Mouse (Mus musculus): ENCODE data around the gene Phlpp2. TPM values are rescaled to one million over a fixed set of nuclear protein-coding genes. Genes with fewer than 3 reads are reported as not detected.

The Phlpp2 gene
- 2.1 and 2.4 TPM in 2 replicates for polyA plus RNA-seq (2015; fragmentation: Nextera tagmentation; extraction: Ambion mirVana)

DNA sequence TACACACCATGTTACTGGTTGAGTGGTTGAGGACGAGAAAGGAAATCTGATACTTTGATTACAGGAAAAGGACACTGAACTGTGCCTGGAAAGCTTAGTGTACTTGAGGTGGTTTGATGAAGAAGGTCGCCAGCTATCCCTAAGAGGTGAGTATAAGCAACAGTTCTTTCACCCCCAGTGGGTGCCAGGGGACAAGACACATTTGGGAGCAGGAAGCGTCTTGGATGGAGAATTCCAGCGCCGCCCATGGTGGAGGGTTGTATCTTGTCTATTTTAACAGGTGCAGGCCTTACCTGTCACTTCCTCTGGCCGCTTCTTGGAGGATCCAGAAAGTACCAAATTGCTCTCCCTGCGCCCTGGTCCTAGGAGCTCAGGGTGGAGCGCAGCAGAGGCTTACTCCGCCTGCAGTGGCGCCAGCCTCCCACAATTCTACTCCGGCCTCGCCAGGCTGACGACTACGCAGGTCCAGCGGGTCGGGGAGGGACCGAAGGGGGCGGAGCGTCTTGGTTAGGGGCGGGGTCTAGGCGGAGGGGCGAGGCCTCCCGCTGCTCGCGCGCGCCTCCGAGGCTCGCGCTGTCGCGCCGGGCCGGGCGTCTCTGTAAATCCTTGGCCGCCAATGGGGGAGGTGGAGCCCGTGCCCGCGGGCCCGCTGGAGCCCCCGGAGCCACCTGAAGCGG lies at the start of gene Phlpp2:
Gene Phlpp2 (plus strand): TSS at position 540 of the 677 bp plus-strand sequence.
- H3K4me2 ChIP-seq (replicated peaks): peak within 1 kb of the TSS; percentile 91
- ATAC-seq: peak; percentile 98
- peak within 1 kb of the TSS; percentile 94 for H3K9ac ChIP-seq
- 1% methylated on average over 42 of the region's 42 CpGs for WGBS
- H3K9me3 ChIP-seq: no peaks in the 10 kb centered on the region
- H3K4me3 ChIP-seq (replicated peaks): peak within 1 kb of the TSS; percentile 84
- H3K27ac ChIP-seq: peak within 1 kb of the TSS; percentile 89
- 0 out of 2 replicates have a peak, but pooled peaks cover 2% of the 10 kb centered on the region for H3K4me1 ChIP-seq (replicated peaks)
- H3K36me3 ChIP-seq: no peaks in the 10 kb centered on the region
- no peaks in the 10 kb centered on the region for H3K27me3 ChIP-seq (replicated peaks)

DNA sequence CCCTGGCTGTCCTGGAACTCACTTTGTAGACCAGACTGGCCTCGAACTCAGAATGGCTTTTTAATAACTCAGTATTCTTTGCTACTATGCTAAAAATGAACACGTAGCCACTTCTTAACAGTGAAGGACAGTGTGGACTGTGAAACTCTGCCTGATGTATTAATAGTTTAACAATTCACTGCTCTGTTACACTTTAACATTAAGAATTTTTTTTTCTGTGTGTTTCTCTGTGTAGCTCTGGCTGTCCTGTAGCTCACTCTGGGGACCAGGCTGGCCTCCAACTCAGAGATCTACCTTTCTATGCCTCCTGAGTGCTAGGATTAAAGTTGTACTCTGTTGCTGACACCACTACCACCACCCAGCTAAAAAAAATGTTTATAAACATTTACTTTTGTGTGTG lies 44.8 kb upstream of the Phlpp2 start:
- H3K4me3 ChIP-seq (replicated peaks): no peak overlapping the region
- no peak overlapping the region for H3K4me2 ChIP-seq (replicated peaks)
- H3K27ac ChIP-seq: no peak overlapping the region
- no peaks in the 10 kb centered on the region for H3K4me1 ChIP-seq (replicated peaks)
- WGBS: 94% methylated on average over 2 of the region's 2 CpGs
- no peaks in the 10 kb centered on the region for H3K9me3 ChIP-seq
- no peaks in the 10 kb centered on the region for H3K27me3 ChIP-seq (replicated peaks)
- H3K36me3 ChIP-seq: 0 out of 2 replicates have a peak, but pooled peaks cover 4% of the 10 kb centered on the region
- H3K9ac ChIP-seq: no peak overlapping the region
- no peak for ATAC-seq

DNA sequence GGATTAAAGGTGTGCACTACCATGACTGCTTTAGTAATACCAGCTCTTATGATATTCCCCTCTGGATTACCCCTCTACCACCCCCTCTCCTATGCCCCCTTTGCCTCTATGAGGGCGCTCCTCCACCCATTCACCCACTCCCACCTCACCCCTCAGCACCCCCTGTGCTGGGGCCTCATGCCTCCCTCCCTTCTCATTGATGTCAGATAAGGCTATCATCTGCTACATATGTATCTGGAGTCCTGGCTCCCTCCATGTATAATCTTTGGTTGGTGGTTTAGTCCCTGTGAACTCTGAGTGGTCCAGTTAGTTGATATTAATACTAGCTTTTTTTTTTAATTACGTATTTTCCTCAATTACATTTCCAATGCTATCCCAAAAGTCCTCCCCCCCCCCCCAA lies 28.5 kb upstream of the Phlpp2 start:
- no peak overlapping the region for H3K4me3 ChIP-seq (replicated peaks)
- H3K9me3 ChIP-seq: no peaks in the 10 kb centered on the region
- H3K9ac ChIP-seq: no peak overlapping the region
- 94% methylated on average over 2 of the region's 2 CpGs for WGBS
- no peaks in the 10 kb centered on the region for H3K27me3 ChIP-seq (replicated peaks)
- no peak overlapping the region for H3K4me2 ChIP-seq (replicated peaks)
- H3K36me3 ChIP-seq: peaks cover 5% of the 10 kb centered on the region; the same call in 1 of the 2 replicates
- no peak overlapping the region for H3K27ac ChIP-seq
- no peak for ATAC-seq
- no peaks in the 10 kb centered on the region for H3K4me1 ChIP-seq (replicated peaks)

DNA sequence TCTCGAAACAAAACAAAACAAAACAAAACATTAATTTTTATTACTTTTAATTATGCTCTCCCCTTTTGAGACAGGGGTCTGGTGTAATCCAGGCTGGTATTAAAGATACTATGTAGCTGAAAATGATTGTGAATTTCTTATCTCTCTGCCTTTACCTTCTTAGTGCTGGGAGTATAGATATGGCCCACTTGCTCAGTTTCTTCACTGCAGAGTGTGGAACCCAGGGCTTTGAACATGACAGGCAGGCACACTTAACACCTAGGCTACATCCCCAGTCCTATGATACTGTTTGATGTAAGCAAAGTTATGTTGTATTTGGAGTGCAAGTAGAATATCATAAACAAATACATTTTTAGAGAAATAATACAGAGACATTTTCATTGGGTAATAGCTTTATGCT lies 25.9 kb upstream of the Phlpp2 start:
- Histone ChIP-seq H3K27me3 (replicated peaks) (no peaks in the 10 kb centered on the region), H3K4me2 (replicated peaks) (no peak overlapping the region), H3K36me3 (peaks cover 3% of the 10 kb centered on the region; the same call in 1 of the 2 replicates), H3K4me1 (replicated peaks) (no peaks in the 10 kb centered on the region), H3K4me3 (replicated peaks) (no peak overlapping the region), H3K27ac (no peak overlapping the region), H3K9ac (no peak overlapping the region), H3K9me3 (no peaks in the 10 kb centered on the region)
- WGBS: 94% methylated on average over 1 of the region's 1 CpGs
- ATAC-seq: no peak

DNA sequence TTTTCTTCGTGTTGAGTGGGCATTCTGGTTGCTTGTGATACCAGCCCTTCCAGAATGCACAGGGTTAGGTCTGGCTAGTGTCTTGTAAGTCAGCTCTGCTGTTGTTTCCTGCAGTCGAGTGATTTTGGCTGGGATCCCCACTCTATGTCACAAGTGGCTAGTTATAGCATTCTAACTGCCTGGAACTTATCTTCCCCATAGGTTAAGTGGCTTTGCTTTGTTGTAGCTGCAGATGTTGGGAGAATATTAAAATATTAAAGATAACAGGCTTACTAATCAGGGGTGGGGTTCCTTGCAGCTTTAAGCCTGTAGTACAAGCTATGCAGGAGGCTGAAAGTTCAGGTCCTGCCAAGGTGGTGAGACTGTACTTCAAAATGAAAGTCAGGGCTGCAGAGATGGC lies 20.5 kb upstream of the Phlpp2 start:
- Histone ChIP-seq H3K9ac (no peak overlapping the region), H3K27me3 (replicated peaks) (no peaks in the 10 kb centered on the region), H3K36me3 (peaks cover 20% of the 10 kb centered on the region), H3K4me1 (replicated peaks) (no peaks in the 10 kb centered on the region), H3K4me3 (replicated peaks) (no peak overlapping the region), H3K9me3 (no peaks in the 10 kb centered on the region), H3K27ac (no peak overlapping the region), H3K4me2 (replicated peaks) (no peak overlapping the region)
- WGBS: 76% methylated on average over 2 of the region's 2 CpGs
- ATAC-seq: no peak

DNA sequence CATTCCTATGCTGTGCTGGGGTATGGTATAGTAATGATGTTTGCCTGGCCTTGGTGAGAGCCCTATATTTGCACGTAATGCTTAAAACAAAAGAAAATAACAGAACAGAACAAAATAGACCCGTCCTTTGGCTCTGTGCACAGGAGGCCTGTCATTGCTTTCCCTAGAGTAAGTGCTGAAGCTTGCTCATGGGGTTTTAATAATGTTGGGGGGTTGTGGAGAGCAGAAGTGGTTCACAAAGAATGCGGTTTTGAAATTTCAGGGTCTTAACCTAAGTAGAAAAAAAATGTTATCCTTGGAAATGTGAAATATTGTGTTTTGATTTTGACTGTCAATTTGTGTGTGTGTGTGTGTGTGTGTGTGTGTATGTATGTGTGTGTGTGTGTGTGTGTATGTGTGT lies 19.4 kb upstream of the Phlpp2 start:
- no peaks in the 10 kb centered on the region for H3K27me3 ChIP-seq (replicated peaks)
- no peak overlapping the region for H3K4me2 ChIP-seq (replicated peaks)
- 82% methylated on average over 3 of the region's 3 CpGs for WGBS
- H3K9me3 ChIP-seq: no peaks in the 10 kb centered on the region
- no peak for ATAC-seq
- no peak overlapping the region for H3K4me3 ChIP-seq (replicated peaks)
- H3K36me3 ChIP-seq: peaks cover 16% of the 10 kb centered on the region
- H3K9ac ChIP-seq: no peak overlapping the region
- no peaks in the 10 kb centered on the region for H3K4me1 ChIP-seq (replicated peaks)
- H3K27ac ChIP-seq: no peak overlapping the region

DNA sequence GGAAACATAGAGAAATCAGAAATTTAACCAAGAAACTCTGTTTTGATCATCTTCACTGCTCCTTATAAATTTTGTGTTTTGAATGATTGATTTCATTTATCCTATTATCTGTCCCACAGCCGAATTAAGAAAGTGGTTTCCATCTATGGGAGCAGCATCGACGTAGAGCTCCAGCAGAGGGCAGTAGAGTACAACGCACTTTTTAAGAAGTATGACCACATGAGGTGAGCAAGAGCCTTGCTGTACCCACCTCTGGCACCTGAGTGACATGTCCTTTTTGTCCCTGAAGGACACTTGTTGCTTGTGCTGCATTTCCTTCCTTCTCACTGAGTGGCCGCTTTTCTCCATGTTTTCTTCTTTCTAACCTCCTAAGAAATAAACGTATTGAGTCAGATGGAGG lies 14.9 kb upstream of the Phlpp2 start:
- H3K9ac ChIP-seq: no peak overlapping the region
- H3K9me3 ChIP-seq: no peaks in the 10 kb centered on the region
- H3K27me3 ChIP-seq (replicated peaks): no peaks in the 10 kb centered on the region
- H3K4me2 ChIP-seq (replicated peaks): no peak overlapping the region
- no peak overlapping the region for H3K4me3 ChIP-seq (replicated peaks)
- no peaks in the 10 kb centered on the region for H3K4me1 ChIP-seq (replicated peaks)
- WGBS: 41% methylated on average over 6 of the region's 6 CpGs
- H3K36me3 ChIP-seq: peaks cover 21% of the 10 kb centered on the region
- ATAC-seq: peak; percentile 62; the same call in 1 of the 2 replicates
- no peak overlapping the region for H3K27ac ChIP-seq

DNA sequence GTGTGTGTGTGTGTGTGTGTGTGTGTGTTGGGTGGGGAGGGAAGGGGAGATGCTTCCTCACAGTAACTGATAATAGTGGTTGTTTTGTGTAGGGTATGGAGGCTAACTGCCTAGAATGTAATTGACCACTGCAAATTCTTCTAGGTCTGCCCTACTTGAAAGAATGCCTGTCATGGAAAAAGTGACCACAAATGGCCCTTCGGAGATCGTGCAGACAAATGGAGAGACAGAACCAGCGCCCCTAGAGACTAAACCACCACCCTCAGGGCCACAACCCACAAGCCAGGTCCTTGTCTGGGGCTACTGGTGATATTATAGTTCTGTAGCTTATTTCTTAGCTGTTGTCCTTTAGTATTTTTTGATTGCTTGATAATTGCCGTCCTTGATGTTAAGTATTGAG lies 13.8 kb upstream of the Phlpp2 start:
- peaks cover 20% of the 10 kb centered on the region for H3K36me3 ChIP-seq
- H3K4me3 ChIP-seq (replicated peaks): no peak overlapping the region
- WGBS: 93% methylated on average over 4 of the region's 4 CpGs
- H3K9ac ChIP-seq: no peak overlapping the region
- no peaks in the 10 kb centered on the region for H3K9me3 ChIP-seq
- no peaks in the 10 kb centered on the region for H3K4me1 ChIP-seq (replicated peaks)
- H3K27ac ChIP-seq: no peak overlapping the region
- H3K4me2 ChIP-seq (replicated peaks): no peak overlapping the region
- no peaks in the 10 kb centered on the region for H3K27me3 ChIP-seq (replicated peaks)
- ATAC-seq: no peak

DNA sequence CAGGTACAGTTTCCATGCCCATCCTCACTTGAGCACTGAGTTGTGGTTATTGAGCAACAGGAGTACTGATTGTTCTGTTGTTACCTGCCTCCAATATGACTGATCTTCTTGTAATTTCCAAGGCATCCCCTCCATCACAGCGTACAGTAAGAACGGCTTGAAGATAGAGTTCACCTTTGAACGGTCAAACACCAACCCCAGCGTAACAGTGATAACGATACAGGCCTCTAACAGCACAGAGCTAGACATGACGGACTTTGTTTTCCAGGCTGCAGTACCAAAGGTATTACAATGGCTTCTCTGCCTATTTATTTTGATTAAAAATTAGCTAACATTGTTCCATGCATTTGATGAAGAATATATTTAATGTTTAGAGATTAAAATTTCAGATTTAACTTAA lies 12.9 kb upstream of the Phlpp2 start:
- no peak overlapping the region for H3K4me3 ChIP-seq (replicated peaks)
- no peak overlapping the region for H3K4me2 ChIP-seq (replicated peaks)
- no peaks in the 10 kb centered on the region for H3K27me3 ChIP-seq (replicated peaks)
- WGBS: 83% methylated on average over 6 of the region's 6 CpGs
- no peaks in the 10 kb centered on the region for H3K4me1 ChIP-seq (replicated peaks)
- H3K27ac ChIP-seq: no peak overlapping the region
- H3K36me3 ChIP-seq: peaks cover 22% of the 10 kb centered on the region
- peak; percentile 51; the same call in 1 of the 2 replicates for ATAC-seq
- H3K9ac ChIP-seq: no peak overlapping the region
- H3K9me3 ChIP-seq: no peaks in the 10 kb centered on the region

DNA sequence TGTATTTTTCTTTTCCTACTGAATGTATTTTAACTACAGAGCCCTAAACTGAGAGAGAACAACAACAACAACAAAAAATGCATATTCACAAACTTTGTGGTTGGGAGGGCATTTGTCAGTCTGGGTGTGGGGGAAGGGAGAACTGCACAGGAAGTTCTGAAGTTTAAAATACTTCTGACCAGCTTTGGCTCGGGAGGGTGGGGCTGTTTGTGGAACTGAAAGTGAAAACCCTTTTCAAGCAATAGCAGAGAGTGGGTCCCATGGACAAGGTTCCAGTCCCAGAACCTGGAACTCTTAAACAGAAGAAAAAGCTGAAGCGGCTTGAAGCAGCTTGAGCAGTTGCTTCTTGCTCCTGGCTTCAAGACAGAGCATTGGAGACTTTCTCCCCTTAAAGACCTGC lies 4.9 kb upstream of the Phlpp2 start:
- 64% methylated on average over 2 of the region's 2 CpGs for WGBS
- ATAC-seq: no peak
- Histone ChIP-seq H3K9me3 (no peaks in the 10 kb centered on the region), H3K9ac (no peak overlapping the region), H3K4me3 (replicated peaks) (no peak overlapping the region), H3K36me3 (peaks cover 12% of the 10 kb centered on the region; the same call in 1 of the 2 replicates), H3K4me2 (replicated peaks) (no peak overlapping the region), H3K27me3 (replicated peaks) (no peaks in the 10 kb centered on the region), H3K27ac (no peak overlapping the region), H3K4me1 (replicated peaks) (0 out of 2 replicates have a peak, but pooled peaks cover 2% of the 10 kb centered on the region)

DNA sequence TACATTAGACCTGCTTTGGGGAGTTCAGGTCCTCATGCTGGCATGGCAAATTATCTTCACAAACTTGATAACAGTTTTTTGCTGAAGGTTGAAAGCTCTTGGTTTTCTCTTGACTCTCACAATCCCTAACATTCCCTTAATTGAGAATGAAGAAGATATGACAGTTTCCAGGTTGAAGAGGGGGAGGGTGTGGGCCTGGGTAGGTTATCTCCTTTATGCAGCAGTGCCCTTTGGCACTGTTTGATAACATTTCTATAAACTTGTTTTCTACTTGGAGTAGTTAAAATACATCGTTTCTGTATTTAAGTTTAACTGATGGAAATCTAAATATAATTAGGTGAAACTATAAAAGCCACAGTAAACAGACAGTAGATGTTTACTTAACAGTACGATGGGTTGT lies 3.5 kb upstream of the Phlpp2 start:
- WGBS: 47% methylated on average over 2 of the region's 2 CpGs
- Histone ChIP-seq H3K27me3 (replicated peaks) (no peaks in the 10 kb centered on the region), H3K36me3 (peaks cover 12% of the 10 kb centered on the region; the same call in 1 of the 2 replicates), H3K9ac (no peak overlapping the region), H3K9me3 (no peaks in the 10 kb centered on the region), H3K27ac (no peak overlapping the region), H3K4me2 (replicated peaks) (no peak overlapping the region), H3K4me3 (replicated peaks) (no peak overlapping the region), H3K4me1 (replicated peaks) (0 out of 2 replicates have a peak, but pooled peaks cover 2% of the 10 kb centered on the region)
- no peak for ATAC-seq

DNA sequence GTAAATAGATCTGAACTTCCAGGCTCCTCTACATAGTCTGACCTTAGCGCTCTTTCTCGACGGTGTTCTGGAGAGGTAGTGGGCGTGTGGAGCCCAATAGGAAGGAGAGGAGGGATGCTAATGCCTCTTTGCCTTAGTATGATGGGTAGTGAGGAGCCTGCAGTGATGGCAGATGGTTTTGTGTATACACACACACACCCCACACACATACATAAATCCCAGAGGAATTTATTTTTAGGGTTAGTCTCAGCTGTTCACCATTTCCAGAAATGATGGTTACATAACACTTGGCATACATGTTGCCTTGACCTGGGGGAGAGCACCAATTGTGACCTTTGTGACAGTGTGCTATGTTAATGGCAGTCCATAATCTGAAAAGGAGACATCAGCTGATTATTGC lies 2.8 kb upstream of the Phlpp2 start:
- 0 out of 2 replicates have a peak, but pooled peaks cover 2% of the 10 kb centered on the region for H3K4me1 ChIP-seq (replicated peaks)
- H3K27ac ChIP-seq: no peak overlapping the region
- no peaks in the 10 kb centered on the region for H3K9me3 ChIP-seq
- no peak for ATAC-seq
- H3K4me2 ChIP-seq (replicated peaks): no peak overlapping the region
- no peak overlapping the region for H3K9ac ChIP-seq
- 80% methylated on average over 4 of the region's 4 CpGs for WGBS
- no peaks in the 10 kb centered on the region for H3K27me3 ChIP-seq (replicated peaks)
- H3K4me3 ChIP-seq (replicated peaks): no peak overlapping the region
- H3K36me3 ChIP-seq: 0 out of 2 replicates have a peak, but pooled peaks cover 6% of the 10 kb centered on the region

DNA sequence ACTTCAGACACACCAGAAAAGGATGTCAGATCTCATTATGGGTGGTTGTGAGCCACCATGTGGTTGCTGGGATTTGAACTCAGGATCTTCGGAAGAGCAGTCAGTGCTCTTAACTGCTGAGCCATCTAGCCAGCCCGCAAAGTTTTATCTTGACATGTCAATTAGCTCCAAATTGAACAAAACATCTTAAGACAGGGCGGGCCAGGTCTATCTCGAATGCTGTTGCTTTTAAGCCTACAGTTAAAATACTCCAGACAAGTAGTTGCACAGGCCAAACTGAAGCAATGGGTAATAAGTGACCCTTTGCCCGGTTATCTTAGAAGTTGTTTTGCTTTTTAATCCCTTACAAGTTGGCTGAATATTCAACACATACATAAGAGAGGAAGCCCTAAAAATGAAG lies 1.7 kb upstream of the Phlpp2 start:
- H3K27ac ChIP-seq: no peak overlapping the region
- H3K9ac ChIP-seq: no peak overlapping the region
- 85% methylated on average over 5 of the region's 5 CpGs for WGBS
- H3K4me2 ChIP-seq (replicated peaks): no peak overlapping the region
- no peaks in the 10 kb centered on the region for H3K9me3 ChIP-seq
- H3K4me1 ChIP-seq (replicated peaks): 0 out of 2 replicates have a peak, but pooled peaks cover 2% of the 10 kb centered on the region
- no peak for ATAC-seq
- no peaks in the 10 kb centered on the region for H3K27me3 ChIP-seq (replicated peaks)
- H3K36me3 ChIP-seq: no peaks in the 10 kb centered on the region
- H3K4me3 ChIP-seq (replicated peaks): no peak overlapping the region

Data from intestine, embryonic 15.5 days (tissue).